Mouse (Mus musculus): ENCODE measurements around the gene Zeb2. TPM values are rescaled to one million over a fixed set of nuclear protein-coding genes. Genes with fewer than 3 reads are reported as not detected.
"Not testable (repeated sequence)": the region's sequence is repeated elsewhere in the genome, so short reads cannot be mapped to it uniquely, and the experiment has no call there.

The Zeb2 gene
- polyA plus RNA-seq, 1 experiment = 3.2 TPM

GRCm38 (mm10) chr2:45112891-45113683, 4.1 kb downstream of the Zeb2 start:
- no peak for TF ChIP-seq CTCF (IDR thresholded peaks at IDR 0.05; ENCODE audit: control insufficient read depth, insufficient read depth, insufficient replicate concordance, low read depth, low read length)
- no peaks in the 10 kb centered on the region for H3K36me3 ChIP-seq (ENCODE audit: control insufficient read depth, insufficient read depth, low read length)
- peak overlapping the region; percentile 84 for H3K27ac ChIP-seq (ENCODE audit: control insufficient read depth, insufficient read depth, low read depth, low read length)
- H3K4me1 ChIP-seq (ENCODE audit: control insufficient read depth, insufficient read depth, low read length) = peaks cover 10% of the 10 kb centered on the region
- H3K27me3 ChIP-seq (ENCODE audit: control insufficient read depth, insufficient read depth, low read length) = peaks cover 2% of the 10 kb centered on the region; the same call in 1 of the 2 replicates
- peak overlapping the region; percentile 76 for H3K4me3 ChIP-seq (ENCODE audit: control insufficient read depth, low read depth, low read length)

- Histone ChIP-seq H3K4me1 (ENCODE audit: control insufficient read depth, insufficient read depth, low read length) (peaks cover 10% of the 10 kb centered on the region), H3K36me3 (ENCODE audit: control insufficient read depth, insufficient read depth, low read length) (no peaks in the 10 kb centered on the region), H3K4me3 (ENCODE audit: control insufficient read depth, low read depth, low read length) (peak overlapping the region; percentile 76; the same call in 1 of the 2 replicates), H3K27ac (ENCODE audit: control insufficient read depth, insufficient read depth, low read depth, low read length) (peak overlapping the region; percentile 47), H3K27me3 (ENCODE audit: control insufficient read depth, insufficient read depth, low read length) (peaks cover 2% of the 10 kb centered on the region; the same call in 1 of the 2 replicates)
- TF ChIP-seq POLR2A (IDR thresholded peaks at IDR 0.05; ENCODE audit: control insufficient read depth, low read depth, low read length) (no peak), CTCF (IDR thresholded peaks at IDR 0.05; ENCODE audit: control insufficient read depth, insufficient read depth, insufficient replicate concordance, low read depth, low read length) (no peak)
Observed at GRCm38 (mm10) chr2:45112021-45112747, 5.0 kb downstream of the Zeb2 start.

- not testable (repeated sequence) for H3K27me3 ChIP-seq (ENCODE audit: control insufficient read depth, insufficient read depth, low read length); H3K4me1 ChIP-seq (ENCODE audit: control insufficient read depth, insufficient read depth, low read length); H3K36me3 ChIP-seq (ENCODE audit: control insufficient read depth, insufficient read depth, low read length); H3K4me3 ChIP-seq (ENCODE audit: control insufficient read depth, low read depth, low read length)
- peak overlapping the region; percentile 44 for H3K27ac ChIP-seq (ENCODE audit: control insufficient read depth, insufficient read depth, low read depth, low read length)
Observed at GRCm38 (mm10) chr2:45111571-45111970, 5.6 kb downstream of the Zeb2 start.

- Histone ChIP-seq H3K27me3 (ENCODE audit: control insufficient read depth, insufficient read depth, low read length) (peaks cover 2% of the 10 kb centered on the region; the same call in 1 of the 2 replicates), H3K4me1 (ENCODE audit: control insufficient read depth, insufficient read depth, low read length) (peaks cover 6% of the 10 kb centered on the region), H3K27ac (ENCODE audit: control insufficient read depth, insufficient read depth, low read depth, low read length) (peak overlapping the region; percentile 87), H3K4me3 (ENCODE audit: control insufficient read depth, low read depth, low read length) (peak overlapping the region; percentile 77), H3K36me3 (ENCODE audit: control insufficient read depth, insufficient read depth, low read length) (no peaks in the 10 kb centered on the region)
- no peak for TF ChIP-seq CTCF (IDR thresholded peaks at IDR 0.05; ENCODE audit: control insufficient read depth, insufficient read depth, insufficient replicate concordance, low read depth, low read length)
- no peak for TF ChIP-seq POLR2A (IDR thresholded peaks at IDR 0.05; ENCODE audit: control insufficient read depth, low read depth, low read length)
Observed at GRCm38 (mm10) chr2:45110757-45111411, 6.3 kb downstream of the Zeb2 start.

- Histone ChIP-seq H3K4me3 (ENCODE audit: control insufficient read depth, low read depth, low read length) (peak overlapping the region; percentile 77), H3K27me3 (ENCODE audit: control insufficient read depth, insufficient read depth, low read length) (peaks cover 2% of the 10 kb centered on the region; the same call in 1 of the 2 replicates), H3K36me3 (ENCODE audit: control insufficient read depth, insufficient read depth, low read length) (no peaks in the 10 kb centered on the region), H3K4me1 (ENCODE audit: control insufficient read depth, insufficient read depth, low read length) (peaks cover 6% of the 10 kb centered on the region), H3K27ac (ENCODE audit: control insufficient read depth, insufficient read depth, low read depth, low read length) (peak overlapping the region; percentile 87)
- no peak; the same call in 1 of the 2 replicates for TF ChIP-seq POLR2A (IDR thresholded peaks at IDR 0.05; ENCODE audit: control insufficient read depth, low read depth, low read length)
- no peak for TF ChIP-seq CTCF (IDR thresholded peaks at IDR 0.05; ENCODE audit: control insufficient read depth, insufficient read depth, insufficient replicate concordance, low read depth, low read length)
Observed at GRCm38 (mm10) chr2:45109951-45110756, 7.0 kb downstream of the Zeb2 start.

GRCm38 (mm10) chr2:45109161-45109950, 7.8 kb downstream of the Zeb2 start:
- Histone ChIP-seq H3K4me3 (ENCODE audit: control insufficient read depth, low read depth, low read length) (peak overlapping the region; percentile 57), H3K27me3 (ENCODE audit: control insufficient read depth, insufficient read depth, low read length) (peaks cover 2% of the 10 kb centered on the region; the same call in 1 of the 2 replicates), H3K27ac (ENCODE audit: control insufficient read depth, insufficient read depth, low read depth, low read length) (peak overlapping the region; percentile 90), H3K36me3 (ENCODE audit: control insufficient read depth, insufficient read depth, low read length) (no peaks in the 10 kb centered on the region), H3K4me1 (ENCODE audit: control insufficient read depth, insufficient read depth, low read length) (peaks cover 6% of the 10 kb centered on the region)
- no peak for TF ChIP-seq CTCF (IDR thresholded peaks at IDR 0.05; ENCODE audit: control insufficient read depth, insufficient read depth, insufficient replicate concordance, low read depth, low read length)
- no peak for TF ChIP-seq POLR2A (IDR thresholded peaks at IDR 0.05; ENCODE audit: control insufficient read depth, low read depth, low read length)

Measured in testis, adult 2 months (tissue).